Mouse (Mus musculus) midbrain, embryonic 11.5 days (tissue): Measurements from ENCODE around the gene Cdk2ap2. TPM values are rescaled to one million over a fixed set of nuclear protein-coding genes. Genes with fewer than 3 reads are reported as not detected.

Experiments
- ATAC-seq: fragments of 200-750 bp; cut with Nextera tagmentation; 2 replicates; pipeline ENCODE4 v1.8.0; 2017; ENCODE audit warnings: moderate TSS enrichment, moderate library complexity; ENCODE audit not compliant: low FRiP score
- DNase-seq: peaks from one replicate; pipeline ENCODE4 v3.0.0; 2015; ENCODE audit warnings: low spot score; ENCODE audit errors: missing footprints
- H3K27ac ChIP-seq: fragments of 300-500 bp; sonication (generic); 2 replicates; pipeline ENCODE4 v1.5.1; 2014; ENCODE audit warnings: low read depth, low read length
- H3K27me3 ChIP-seq: fragments of 300-500 bp; sonication (generic); 2 replicates; pipeline ENCODE4 v1.6.1; 2014; ENCODE audit warnings: mild to moderate bottlenecking, low read length, moderate library complexity, mixed read lengths; ENCODE audit not compliant: control insufficient read depth, insufficient read depth
- H3K36me3 ChIP-seq: fragments of 300-500 bp; sonication (generic); 2 replicates; pipeline ENCODE4 v1.6.1; 2014; ENCODE audit warnings: mild to moderate bottlenecking, low read length, moderate library complexity, mixed read lengths; ENCODE audit not compliant: control insufficient read depth, insufficient read depth
- H3K4me1 ChIP-seq: fragments of 300-500 bp; sonication (generic); 2 replicates; pipeline ENCODE4 v1.6.1; 2014; ENCODE audit warnings: low read length; ENCODE audit not compliant: control insufficient read depth, insufficient read depth
- H3K4me2 ChIP-seq: fragments of 300-500 bp; sonication (generic); 2 replicates; pipeline ENCODE4 v1.6.1; 2014; ENCODE audit warnings: mild to moderate bottlenecking, moderate library complexity
- H3K4me3 ChIP-seq: fragments of 300-500 bp; sonication (generic); 2 replicates; pipeline ENCODE4 v1.5.1; 2014; ENCODE audit warnings: low read depth, low read length
- H3K9ac ChIP-seq: fragments of 300-500 bp; sonication (generic); 2 replicates; pipeline ENCODE4 v1.6.1; 2014; ENCODE audit warnings: low read length
- H3K9me3 ChIP-seq: fragments of 300-500 bp; sonication (generic); 2 replicates; pipeline ENCODE4 v1.6.1; 2016; ENCODE audit warnings: low read length; ENCODE audit not compliant: control insufficient read depth
- WGBS: fragments of 180-500 bp; shearing (Covaris S2); extraction: QIAGEN DNeasy Blood & Tissue Kit; methylation state at CpG from one replicate; pipeline ENCODE4 v1.1.7; 2014; 5-methylcytosine and 5-hydroxymethylcytosine counted together
- polyA plus RNA-seq: library from polyadenylated mRNA; unstranded; fragments of >200 nt; fragmentation: Nextera tagmentation; extraction: Ambion mirVana; gene quantifications from 2 replicates; pipeline ENCODE4 v1.2.1, GENCODE M21; 2014

The Cdk2ap2 gene
- polyA plus RNA-seq, 1 experiment from 2014 or later, result 73.5 TPM

DNA sequence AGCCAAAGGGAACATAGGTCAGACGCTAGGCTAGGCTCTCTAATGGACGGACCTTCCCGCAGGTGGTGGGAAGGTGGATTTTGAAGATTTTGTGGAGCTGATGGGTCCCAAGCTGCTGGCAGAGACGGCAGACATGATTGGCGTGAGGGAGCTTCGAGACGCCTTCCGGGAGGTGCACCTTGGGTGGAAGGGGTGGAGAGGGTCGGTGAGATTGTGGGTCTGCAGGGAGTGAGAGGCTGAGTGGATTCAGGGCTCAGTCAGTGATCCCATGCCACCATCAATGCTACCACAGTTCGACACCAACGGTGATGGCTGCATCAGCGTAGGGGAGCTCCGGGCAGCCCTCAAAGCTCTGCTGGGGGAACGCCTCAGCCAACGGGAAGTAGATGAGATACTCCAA lies 10.8 kb upstream of the Cdk2ap2 start:
- ATAC-seq (no peak), DNase-seq (no peak)
- Histone ChIP-seq H3K4me3 (no peak overlapping the region), H3K36me3 (no peaks in the 10 kb centered on the region), H3K27ac (no peak overlapping the region), H3K4me1 (no peaks in the 10 kb centered on the region), H3K9ac (no peak overlapping the region), H3K9me3 (no peaks in the 10 kb centered on the region), H3K4me2 (no peak overlapping the region), H3K27me3 (no peaks in the 10 kb centered on the region)
- 93% methylated on average over 15 of the region's 15 CpGs for WGBS

DNA sequence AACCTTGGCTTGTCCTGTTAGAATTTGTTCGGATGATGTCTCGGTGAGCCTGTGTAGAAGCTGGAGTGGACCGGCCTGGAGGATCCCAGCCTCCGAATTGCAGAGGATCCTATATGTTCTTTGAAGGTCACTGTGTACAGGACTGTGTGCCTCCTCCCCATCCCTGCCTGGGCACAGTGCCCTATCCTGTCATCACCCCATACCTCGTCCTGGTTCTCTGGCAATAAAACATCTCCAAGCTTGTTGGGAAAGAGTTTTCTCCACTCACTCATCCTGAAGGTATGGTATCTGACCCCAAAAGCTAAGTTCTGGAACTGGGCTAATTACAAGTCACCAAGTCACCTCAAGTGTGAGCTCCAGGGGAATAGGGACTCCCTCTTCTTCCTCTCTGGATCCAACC lies 9.9 kb upstream of the Cdk2ap2 start:
- WGBS, result 85% methylated on average over 5 of the region's 5 CpGs
- no peak overlapping the region for H3K4me3 ChIP-seq
- H3K27ac ChIP-seq, result no peak overlapping the region
- H3K9me3 ChIP-seq, result no peaks in the 10 kb centered on the region
- no peaks in the 10 kb centered on the region for H3K4me1 ChIP-seq
- ATAC-seq, result no peak
- no peak overlapping the region for H3K4me2 ChIP-seq
- no peak overlapping the region for H3K9ac ChIP-seq
- no peak for DNase-seq
- no peaks in the 10 kb centered on the region for H3K27me3 ChIP-seq
- no peaks in the 10 kb centered on the region for H3K36me3 ChIP-seq

DNA sequence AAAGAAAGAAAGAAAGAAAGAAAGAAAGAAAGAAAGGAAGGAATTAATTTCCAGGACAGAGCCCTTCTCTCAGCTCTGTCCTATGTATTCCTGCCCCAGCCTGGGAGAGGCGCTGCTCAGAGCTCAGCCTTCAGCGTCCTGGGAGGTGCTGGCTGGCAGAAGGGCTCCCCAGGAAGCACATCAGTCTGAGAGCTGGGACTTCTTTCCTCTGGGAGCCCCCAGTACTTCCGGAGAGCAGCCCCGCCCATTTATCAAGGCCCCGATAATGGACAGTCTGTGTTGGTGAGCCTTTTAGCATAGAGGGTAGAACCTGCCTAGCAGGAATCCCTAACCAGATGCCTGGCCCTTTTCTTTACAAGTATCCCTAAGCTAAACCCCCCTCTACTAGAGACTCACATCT lies 8.8 kb upstream of the Cdk2ap2 start:
- no peaks in the 10 kb centered on the region for H3K27me3 ChIP-seq
- H3K9ac ChIP-seq, result no peak overlapping the region
- no peak for DNase-seq
- no peak for ATAC-seq
- H3K9me3 ChIP-seq, result no peaks in the 10 kb centered on the region
- no peaks in the 10 kb centered on the region for H3K4me1 ChIP-seq
- no peaks in the 10 kb centered on the region for H3K36me3 ChIP-seq
- no peak overlapping the region for H3K4me2 ChIP-seq
- 55% methylated on average over 5 of the region's 5 CpGs for WGBS
- H3K27ac ChIP-seq, result no peak overlapping the region
- no peak overlapping the region for H3K4me3 ChIP-seq

DNA sequence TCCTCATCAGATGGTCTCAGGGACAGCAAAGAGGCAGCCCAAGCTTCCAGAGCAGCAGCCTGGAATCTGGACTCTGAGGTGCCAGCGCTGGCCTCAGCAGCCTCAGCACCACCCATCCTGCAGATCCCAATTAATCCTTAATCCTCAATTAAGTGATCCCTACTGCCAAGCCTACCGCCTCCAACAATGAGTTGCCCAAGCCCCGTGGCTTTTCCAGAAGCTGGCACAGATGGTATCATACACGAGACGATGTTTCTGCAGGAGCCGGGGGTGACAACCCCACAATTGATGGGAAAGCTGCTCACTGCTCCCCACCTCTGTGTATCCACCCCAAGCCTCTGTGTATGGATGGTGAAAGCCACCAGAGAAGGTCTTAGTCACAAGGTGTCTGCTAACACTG lies 7.9 kb upstream of the Cdk2ap2 start:
- no peak for DNase-seq
- no peak for ATAC-seq
- Histone ChIP-seq H3K36me3 (no peaks in the 10 kb centered on the region), H3K4me3 (no peak overlapping the region), H3K4me1 (no peaks in the 10 kb centered on the region), H3K4me2 (no peak overlapping the region), H3K27ac (no peak overlapping the region), H3K27me3 (no peaks in the 10 kb centered on the region), H3K9ac (no peak overlapping the region), H3K9me3 (no peaks in the 10 kb centered on the region)
- WGBS, result 73% methylated on average over 6 of the region's 6 CpGs

DNA sequence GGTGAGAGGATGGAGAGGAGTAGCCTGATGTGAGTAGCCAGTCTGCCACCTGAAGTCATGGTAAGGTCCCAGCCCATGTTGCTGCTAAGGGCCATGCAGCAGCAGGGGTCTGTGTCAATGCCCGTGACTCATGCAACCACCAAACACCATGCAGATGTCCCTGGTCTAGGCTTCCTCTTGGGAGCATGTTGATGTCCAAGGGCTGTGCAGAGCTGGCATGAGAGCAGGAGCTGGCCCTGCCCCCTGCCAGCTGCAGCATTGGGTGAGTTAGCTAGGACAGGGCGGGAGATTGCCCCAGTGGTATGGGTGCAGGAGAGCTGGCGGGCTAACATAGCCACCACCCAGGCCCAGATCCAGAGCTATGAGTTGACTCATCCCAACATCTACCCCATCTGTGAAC lies 6.5 kb upstream of the Cdk2ap2 start:
- no peaks in the 10 kb centered on the region for H3K9me3 ChIP-seq
- H3K9ac ChIP-seq, result no peak overlapping the region
- H3K4me3 ChIP-seq, result no peak overlapping the region
- 85% methylated on average over 3 of the region's 3 CpGs for WGBS
- no peaks in the 10 kb centered on the region for H3K4me1 ChIP-seq
- H3K27me3 ChIP-seq, result no peaks in the 10 kb centered on the region
- no peak overlapping the region for H3K4me2 ChIP-seq
- no peak for DNase-seq
- no peak overlapping the region for H3K27ac ChIP-seq
- ATAC-seq, result no peak
- no peaks in the 10 kb centered on the region for H3K36me3 ChIP-seq

DNA sequence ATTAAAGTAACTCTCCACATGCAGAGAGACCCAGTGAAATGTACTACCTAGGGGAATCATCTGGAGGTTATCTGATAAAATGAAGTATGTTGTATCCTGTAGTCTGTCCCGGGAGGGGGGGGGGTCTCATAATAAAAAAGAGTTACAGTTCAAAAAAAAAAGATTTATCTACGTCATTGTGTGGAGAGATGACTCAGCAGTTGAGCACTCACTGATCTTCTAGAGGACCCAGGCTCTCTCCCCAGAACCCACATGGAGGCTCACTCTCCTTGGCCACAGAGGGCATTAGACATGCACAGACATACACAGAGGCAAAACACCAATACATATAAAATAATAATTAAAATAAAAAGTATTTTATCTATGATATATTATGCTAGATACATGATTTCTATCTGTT lies 5.6 kb upstream of the Cdk2ap2 start:
- H3K36me3 ChIP-seq, result no peaks in the 10 kb centered on the region
- ATAC-seq, result no peak
- no peak overlapping the region for H3K4me3 ChIP-seq
- H3K4me1 ChIP-seq, result no peaks in the 10 kb centered on the region; the same call in 1 of the 2 replicates
- 68% methylated on average over 2 of the region's 2 CpGs for WGBS
- DNase-seq, result no peak
- H3K9ac ChIP-seq, result no peak overlapping the region
- no peak overlapping the region for H3K4me2 ChIP-seq
- H3K27me3 ChIP-seq, result no peaks in the 10 kb centered on the region
- H3K9me3 ChIP-seq, result no peaks in the 10 kb centered on the region
- no peak overlapping the region for H3K27ac ChIP-seq

DNA sequence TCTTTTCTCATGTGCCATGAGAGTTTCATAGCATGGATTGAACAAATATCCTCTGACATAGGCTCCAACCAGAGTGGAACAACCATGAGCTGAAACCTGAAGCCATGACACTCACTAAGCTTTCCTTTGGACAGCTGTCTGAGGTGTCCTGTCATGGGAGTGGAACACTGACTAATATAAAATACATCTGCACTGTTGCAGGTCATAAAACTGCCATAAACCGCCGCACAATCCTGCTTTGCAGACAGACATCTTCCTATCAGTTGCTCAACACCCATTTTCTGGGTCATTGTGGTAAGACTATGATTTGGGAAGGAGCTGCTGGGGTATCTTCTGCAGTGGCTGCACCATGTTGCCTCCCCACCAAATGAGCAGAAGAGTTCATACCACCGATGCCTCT lies 4.2 kb upstream of the Cdk2ap2 start:
- Histone ChIP-seq H3K9ac (no peak overlapping the region), H3K4me1 (peaks cover 3% of the 10 kb centered on the region), H3K27ac (no peak overlapping the region), H3K36me3 (no peaks in the 10 kb centered on the region), H3K4me2 (no peak overlapping the region), H3K27me3 (no peaks in the 10 kb centered on the region), H3K4me3 (no peak overlapping the region), H3K9me3 (no peaks in the 10 kb centered on the region)
- 91% methylated on average over 3 of the region's 3 CpGs for WGBS
- ATAC-seq (no peak), DNase-seq (no peak)

DNA sequence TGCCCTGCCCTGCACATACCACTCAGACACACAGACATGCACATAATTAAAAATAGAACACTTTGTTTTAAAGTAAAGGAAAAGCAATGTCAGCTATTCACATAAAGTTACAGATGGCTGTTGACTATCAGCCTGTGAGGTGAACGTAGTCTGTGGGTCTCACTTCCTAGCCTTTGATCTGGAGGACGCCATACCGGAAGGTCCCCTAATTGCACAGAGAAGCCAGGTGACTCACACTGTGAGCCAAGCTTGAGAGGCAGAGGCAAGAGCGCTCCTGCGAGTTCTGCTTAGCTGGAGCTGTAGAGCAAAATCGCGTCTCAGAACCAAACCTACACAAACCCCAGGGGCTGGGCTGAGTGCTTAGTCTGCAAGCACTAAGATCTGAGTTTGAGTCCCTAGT lies 3.2 kb upstream of the Cdk2ap2 start:
- H3K36me3 ChIP-seq, result no peaks in the 10 kb centered on the region
- whole genome bisulfite sequencing, result 79% methylated on average over 7 of the region's 7 CpGs
- ATAC-seq, result no peak

DNA sequence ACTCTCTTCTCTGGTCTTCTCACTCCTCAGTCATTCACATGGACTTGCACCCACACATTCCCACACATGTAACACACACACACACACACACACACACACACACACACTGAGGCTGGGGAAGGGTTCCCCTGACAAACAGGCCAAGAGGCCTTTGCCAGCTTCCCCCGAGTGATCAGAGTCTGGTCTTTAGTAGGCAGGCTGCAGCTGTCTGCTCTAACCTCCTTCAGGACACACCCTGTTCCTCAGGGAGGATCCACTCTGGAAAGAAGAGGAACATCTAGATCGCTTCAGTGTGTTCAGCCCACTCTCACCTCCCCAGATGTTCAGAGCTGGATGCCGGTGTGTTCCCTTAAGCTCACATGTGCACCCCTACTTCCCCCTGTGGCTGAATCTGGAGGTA lies 2.6 kb upstream of the Cdk2ap2 start:
- Histone ChIP-seq H3K27ac (no peak overlapping the region), H3K9ac (no peak overlapping the region), H3K4me3 (no peak overlapping the region), H3K4me2 (no peak overlapping the region), H3K9me3 (no peaks in the 10 kb centered on the region), H3K4me1 (peaks cover 7% of the 10 kb centered on the region), H3K27me3 (no peaks in the 10 kb centered on the region), H3K36me3 (no peaks in the 10 kb centered on the region)
- ATAC-seq (no peak), DNase-seq (no peak)
- WGBS, result 78% methylated on average over 3 of the region's 3 CpGs

More for the DNA sequence above, 3.2 kb upstream of the Cdk2ap2 start:
- Histone ChIP-seq H3K9ac (no peak overlapping the region), H3K27me3 (no peaks in the 10 kb centered on the region), H3K4me1 (peaks cover 5% of the 10 kb centered on the region), H3K4me2 (no peak overlapping the region), H3K9me3 (no peaks in the 10 kb centered on the region), H3K27ac (no peak overlapping the region), H3K4me3 (no peak overlapping the region)
- no peak for DNase-seq

DNA sequence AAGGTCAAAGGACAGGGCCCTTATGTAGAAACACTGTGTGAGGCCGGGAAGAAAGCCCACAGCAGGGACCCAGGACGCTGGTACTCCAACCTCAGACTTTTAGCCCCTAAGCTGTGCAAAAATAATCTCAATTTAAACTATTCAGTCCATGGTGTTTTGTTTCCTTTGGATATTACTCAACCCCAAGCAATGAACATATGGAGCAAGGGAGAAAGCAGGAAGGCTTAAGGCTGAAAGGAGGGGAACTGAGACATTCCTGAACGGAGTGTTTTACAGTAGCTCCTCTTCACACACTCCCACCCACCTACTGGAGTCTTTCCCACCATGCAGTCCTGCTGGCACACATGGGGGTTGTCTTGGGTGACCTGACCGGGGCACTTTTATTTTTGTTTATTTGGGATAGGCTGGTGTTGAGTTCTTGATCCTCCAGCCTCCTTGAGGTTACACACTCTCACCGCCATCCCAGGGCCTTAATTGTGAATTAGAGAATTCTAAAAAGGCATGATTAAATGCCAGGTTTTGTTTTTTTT lies 2.1 kb upstream of the Cdk2ap2 start:
- Histone ChIP-seq H3K4me3 (no peak overlapping the region), H3K27me3 (peaks cover 2% of the 10 kb centered on the region; the same call in 1 of the 2 replicates), H3K9ac (no peak overlapping the region), H3K27ac (no peak overlapping the region), H3K4me1 (peaks cover 12% of the 10 kb centered on the region), H3K36me3 (no peaks in the 10 kb centered on the region), H3K9me3 (no peaks in the 10 kb centered on the region), H3K4me2 (no peak overlapping the region)
- DNase-seq (no peak), ATAC-seq (no peak)
- 78% methylated on average over 5 of the region's 5 CpGs for WGBS
